Mouse (Mus musculus): ENCODE measurements around the gene Gm10382.
A peak's percentile ranks its signal among the peaks of the same experiment; 100 is the strongest.

The Gm10382 gene

DNA sequence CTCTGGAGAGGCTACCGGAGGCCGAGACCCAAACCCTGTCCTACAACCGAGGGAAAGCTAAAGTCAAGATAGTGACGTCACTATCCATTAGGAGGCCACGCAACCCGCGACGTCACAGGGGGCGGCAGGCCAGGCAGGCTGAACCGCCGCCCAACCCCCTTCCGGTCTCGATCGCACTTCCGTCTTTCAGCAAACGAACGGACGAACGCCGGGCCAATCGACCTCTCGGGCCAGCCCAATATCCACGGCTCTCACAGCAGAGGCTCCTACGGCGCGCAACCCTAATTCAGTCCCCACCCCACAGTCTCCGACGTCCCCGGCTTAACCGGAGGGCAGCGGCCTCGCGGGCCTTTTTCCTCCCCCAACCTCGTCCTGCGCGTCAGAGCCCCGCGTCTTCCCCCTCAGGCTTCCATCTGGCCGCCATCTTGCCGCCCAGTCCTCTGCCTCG, at the start of gene Gm10382:
Gm10382 (plus strand) TSS at position 192 of the 448 bp plus-strand sequence.
- peak; percentile 68 to 76 for DNase-seq (ENCODE audit: low spot score in 2 of 2)

DNA sequence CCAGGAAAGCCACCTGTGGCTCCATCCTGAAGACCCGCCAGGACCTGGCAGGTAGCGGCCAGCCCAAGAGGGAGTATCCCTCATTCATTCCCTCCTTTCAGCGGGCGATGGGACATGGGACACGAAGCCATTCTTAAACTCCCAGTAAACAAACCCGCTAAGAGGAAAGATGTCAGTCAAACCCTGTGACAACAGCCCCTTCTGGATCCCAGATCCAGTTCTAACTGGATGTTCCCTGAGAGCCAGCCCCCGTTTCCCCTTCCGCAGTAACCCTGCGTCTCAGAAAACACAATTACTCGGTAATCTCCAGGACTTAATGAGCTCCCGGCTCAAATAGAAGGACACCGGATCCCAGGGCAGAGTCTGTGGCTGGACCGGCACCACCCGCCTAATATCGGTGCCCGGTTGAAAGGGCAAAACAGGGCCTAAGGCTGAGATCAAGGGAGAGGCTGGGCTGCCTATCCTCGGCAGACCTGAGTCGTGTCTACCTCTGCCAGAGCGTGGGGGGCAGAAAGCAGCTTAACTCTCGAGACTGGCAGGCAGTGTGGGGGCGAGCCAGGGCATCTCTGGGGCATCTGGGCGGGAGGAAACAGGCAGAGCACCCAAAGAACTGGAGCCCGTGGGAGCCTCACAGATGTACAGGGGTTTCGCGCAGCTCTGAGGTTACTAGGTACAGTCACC, 49.1 kb upstream of the Gm10382 start:
- peak in 1 of 2 experiments; percentile 31 for DNase-seq (ENCODE audit: low spot score in 2 of 2)

DNA sequence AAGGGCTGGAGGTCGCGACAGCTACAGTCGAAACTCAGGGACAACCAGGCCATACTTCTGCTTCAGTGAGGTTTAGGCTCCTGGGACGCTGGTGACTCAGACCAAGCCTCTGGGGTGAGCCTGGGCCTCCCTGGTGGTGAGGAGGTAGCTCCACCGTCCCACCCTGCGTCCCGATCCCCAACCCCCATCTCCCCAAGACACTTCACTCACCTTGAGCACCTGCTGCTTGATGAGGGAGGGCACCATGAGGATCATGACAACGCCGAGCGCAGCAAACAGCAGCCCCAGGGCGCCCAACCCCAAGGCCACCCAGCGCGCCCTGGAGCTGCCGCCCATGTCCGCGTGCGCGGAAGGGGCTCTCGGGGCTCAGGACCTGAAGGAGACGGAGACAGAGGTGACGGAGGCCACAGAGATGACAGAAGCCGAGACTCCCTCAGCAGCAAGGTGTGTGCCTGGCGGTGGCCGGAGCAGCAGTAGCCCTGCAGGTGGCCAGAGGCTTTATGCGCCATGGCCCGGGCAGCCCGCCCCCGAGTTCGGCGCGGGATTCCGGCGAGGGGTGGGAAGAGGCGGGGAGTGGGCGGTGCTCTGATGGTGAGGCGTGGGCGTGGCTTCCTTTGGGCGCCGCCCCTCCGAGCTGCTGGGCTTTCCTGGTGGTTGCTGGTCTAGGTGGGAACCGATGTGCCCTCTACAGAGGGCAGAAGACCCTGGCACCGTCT, 48.4 kb upstream of the Gm10382 start, which contains the start of gene Scarb1:
Scarb1 (minus strand) TSS at position 548 of the 716 bp plus-strand sequence.
- DNase-seq (ENCODE audit: low spot score in 2 of 2): peak; percentile 78 to 80

DNA sequence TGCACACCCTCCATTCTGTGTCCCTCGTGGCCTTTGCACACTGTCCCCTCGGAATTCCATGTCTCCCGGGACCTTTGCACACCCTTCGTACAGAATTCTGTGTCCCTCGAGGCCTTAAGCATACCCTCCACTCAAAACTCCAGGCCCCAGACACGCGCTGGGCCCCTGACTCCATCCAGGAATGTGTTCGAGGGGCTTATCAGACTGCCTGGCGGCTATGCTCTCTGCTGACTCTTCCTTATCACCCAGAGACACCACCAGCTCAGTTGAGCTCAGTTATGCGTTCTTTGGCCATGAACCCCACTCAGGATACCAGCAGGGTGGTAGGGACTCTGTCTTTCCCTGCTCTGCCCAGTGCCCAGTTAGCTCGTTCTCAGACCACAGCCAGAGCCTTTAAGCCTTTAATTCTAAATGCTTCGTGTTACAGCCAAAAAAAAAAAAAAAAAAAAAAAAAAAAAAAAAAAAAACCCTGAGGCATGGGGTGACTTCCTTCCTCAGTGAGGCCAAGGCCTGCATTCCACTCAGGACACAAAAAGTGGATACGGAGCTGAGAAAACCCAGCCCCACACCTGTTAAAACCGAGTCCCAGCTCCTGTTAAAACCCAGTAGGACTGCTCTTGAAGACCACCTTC, 47.5 kb upstream of the Gm10382 start:
- no peak for DNase-seq (ENCODE audit: low spot score in 2 of 2)

DNA sequence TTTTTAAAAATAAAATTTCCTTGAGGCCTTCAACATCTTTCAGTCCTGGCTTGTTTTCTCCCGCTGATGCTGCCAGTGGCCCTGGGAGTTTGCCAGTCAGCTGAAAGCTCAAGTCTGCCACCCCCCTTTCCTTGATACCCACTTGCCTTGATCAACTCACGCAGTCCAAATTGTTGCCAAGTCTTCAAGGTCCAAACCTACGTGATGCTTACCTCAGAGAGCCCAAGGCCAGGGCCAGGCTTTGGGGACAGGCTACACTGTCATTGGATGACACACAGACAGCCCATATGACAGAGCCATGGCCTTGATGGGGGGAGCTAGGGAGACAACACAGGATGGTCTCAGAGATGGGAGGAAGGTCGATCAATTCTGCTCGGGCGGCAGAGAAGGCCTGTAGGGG, 44.8 kb upstream of the Gm10382 start:
- DNase-seq (ENCODE audit: low spot score in 2 of 2): no peak

DNA sequence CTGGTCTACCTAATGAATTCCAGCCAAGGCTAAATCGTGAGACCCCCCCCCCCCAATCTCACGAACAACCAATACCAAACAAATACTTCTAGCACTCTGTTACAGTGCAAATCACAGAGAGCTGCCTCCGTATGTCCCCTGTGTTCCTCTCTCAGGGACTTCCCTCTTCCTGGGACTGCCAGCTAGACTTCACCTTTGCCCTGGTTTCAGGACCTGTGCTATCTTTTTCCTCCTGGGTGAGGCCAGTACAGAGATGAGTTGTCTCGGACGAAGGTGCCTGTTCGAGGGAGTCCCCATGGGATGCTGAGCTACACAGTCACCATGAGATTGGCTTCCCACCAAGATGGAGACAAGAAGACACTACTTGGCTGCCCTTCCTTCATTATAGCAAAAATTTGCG, 41.1 kb upstream of the Gm10382 start:
- no peak for DNase-seq (ENCODE audit: low spot score in 2 of 2)

DNA sequence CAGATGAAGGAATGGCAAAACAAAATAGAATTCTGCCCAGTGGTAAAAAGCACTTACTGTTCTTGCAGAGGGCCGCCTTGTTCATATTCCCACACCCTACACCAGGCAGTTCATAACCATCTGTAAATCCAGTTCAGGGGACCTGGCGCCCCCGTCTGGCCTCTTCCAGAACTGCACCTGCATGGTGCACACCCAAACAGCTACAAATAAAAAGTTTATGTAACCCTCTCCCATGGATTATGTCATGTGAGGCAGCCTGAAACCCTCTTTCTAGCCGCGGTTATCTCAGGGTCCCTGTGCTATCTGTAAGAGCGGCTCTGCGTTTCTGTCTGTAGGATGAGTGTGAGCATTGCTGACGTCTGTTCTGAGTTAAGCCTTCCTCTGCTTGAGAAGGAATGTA, 40.6 kb upstream of the Gm10382 start:
- no peak for DNase-seq (ENCODE audit: low spot score in 2 of 2)

DNA sequence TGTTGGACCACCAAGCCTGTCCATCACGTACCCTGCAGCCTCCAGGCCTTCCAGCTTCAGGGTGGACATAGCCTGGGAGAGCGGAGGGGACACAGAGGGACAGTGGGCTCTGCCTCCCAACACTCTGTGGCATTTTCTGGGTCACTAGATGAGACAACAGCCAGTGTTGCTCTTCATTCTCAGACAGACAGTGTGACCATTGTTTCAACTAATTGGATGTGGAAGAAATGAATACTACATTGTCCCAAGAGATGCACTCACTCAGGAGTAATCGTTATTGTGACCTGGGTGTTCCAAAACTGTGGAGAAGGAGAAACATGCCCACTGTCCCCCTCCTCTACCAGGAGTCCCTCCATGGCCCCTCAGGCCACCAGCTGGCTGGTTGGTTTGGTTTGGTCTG, 39.7 kb upstream of the Gm10382 start:
- DNase-seq (ENCODE audit: low spot score in 2 of 2): no peak

DNA sequence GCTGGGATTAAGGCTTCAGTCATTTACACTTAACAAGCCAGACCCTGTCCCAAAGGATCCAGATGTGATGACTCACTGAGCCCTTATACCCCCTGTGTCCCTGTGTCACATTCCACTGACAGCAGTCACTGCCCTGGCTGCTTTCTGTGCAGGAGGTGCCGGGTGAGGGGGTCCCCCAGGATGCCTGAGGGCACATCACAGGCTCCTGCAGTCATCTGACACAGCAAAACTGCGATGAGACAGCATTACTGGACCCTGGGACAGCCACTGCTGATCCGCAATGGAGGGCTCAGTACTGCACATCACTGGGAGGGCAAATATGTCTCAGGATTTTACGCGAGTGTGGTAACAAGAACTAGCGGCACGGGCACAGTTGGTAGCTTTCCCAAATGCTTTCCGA, 38.1 kb upstream of the Gm10382 start:
- DNase-seq (ENCODE audit: low spot score in 2 of 2): no peak

DNA sequence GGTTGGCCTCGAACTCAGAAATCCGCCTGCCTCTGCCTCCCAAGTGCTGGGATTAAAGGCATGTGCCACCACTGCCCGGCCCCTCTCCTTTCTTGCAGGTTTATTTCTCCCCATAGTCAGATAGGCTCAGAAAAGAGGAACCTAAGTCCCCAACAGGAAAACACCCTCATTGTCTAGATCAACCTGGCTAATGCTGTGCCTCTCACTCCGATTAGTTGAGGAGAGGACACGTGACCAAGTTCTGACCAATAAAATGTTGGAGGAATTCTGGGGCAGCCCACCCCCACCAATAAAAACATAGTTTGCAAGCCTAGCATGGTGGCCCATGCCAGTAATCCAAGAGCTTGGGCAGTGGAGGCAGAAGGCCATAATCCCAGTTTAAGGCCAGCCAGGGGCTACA, 37.2 kb upstream of the Gm10382 start:
- no peak for DNase-seq (ENCODE audit: low spot score in 2 of 2)

DNA sequence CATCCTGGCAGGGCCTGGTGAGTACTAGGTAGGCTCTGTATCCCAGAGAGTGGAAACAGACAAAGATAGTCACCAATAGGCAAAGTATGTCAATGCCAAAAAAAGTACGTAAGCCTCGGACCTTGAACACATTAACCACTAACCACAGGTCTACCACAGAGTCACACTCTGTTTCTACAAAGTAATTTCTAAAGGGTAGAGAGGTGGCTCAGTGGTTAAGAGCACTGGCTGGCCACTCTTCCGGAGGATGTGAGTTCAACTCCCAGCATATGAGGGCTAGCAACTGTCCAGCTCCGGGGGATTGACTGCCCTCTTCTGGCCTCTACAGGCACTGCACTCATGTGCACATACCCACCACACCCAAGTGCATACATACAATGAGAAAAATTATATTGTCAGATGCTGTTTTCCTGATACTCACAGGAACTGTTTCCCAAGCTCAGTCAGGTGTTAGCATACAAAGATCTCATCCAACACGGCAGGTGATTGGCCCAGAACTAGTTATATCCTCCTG, 36.3 kb upstream of the Gm10382 start:
- no peak for DNase-seq (ENCODE audit: low spot score in 2 of 2)

DNA sequence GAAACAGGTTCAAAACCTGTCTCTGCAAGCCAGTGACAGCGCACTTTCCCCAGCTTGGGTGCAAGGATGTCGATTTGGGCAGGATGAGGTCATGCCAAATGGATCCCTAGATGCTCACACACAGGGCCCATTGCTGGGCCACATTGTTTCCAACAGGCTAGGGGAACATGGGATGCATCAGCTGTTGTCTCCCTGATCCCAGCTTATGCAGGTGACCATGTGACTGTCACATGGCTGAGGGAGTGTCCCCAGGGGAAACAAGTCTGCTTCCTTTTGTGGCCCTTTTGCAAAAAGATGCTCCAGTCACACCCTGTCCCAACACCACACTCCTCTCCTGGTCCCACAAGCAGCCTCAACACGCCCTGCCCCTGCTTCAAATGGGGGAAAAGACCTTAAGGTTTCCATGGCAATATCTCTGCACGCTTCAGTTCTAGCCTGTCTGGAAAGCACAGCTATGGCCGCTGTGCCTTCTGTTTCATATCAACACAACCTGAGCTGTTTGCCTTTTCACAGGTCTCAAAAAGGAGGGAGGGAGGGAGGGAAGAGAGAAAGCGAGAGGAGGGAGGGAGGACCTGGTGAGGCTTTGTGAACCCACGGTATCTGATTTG, 34.1 kb upstream of the Gm10382 start:
- DNase-seq (ENCODE audit: low spot score in 2 of 2): no peak

DNA sequence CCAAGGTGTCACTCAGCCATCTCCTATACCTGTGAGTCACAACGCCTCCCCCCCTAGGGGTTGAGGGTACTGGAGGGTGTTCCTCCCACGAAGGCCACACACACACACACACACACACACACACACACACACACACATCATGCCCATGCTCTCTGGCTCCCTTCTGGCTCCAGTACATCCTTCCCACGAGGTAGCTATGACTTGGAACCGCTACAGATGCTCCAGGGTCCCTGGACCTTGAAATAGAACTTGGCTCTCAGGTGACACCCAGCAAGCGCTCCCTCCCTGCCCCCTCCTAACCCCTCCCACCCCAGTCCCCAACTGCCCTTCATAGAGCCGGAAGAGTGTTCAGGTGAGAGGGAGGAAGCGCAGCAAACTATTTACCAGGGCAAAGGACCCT, 33.5 kb upstream of the Gm10382 start:
- no peak for DNase-seq (ENCODE audit: low spot score in 2 of 2)

DNA sequence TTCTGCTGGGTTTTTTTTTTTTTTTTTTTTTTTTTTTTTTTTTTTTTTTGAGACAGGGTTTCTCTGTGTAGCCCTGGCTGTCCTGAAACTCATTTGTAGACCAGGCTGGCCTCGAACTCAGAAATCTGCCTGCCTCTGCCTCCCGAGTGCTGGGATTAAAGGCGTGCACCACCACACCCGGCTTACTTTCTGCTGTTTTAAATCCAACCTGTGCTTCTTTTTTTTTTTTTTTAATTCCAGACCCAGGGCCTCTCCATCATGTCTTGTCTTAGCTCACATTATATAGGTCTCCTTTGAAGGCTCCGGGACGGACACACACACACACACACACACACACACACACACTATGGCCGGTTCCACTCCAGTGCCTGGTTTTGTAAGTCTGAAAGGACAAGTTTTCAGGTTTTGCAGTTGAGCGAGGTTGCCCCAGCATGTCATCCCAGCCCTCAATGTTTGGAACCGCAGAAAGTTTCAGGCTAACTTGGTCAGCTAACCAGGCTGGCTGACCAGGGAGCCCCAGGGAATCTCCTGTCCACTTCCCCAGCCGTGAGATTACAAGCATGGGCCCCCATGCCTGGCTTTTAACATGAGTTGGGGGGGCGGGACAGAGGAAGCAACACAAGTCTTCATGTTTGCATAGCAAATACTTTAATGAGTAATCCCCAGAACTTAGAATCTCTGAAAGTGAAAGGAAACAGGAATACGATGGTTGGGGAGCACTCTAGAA, 31.4 kb upstream of the Gm10382 start:
- no peak for DNase-seq (ENCODE audit: low spot score in 2 of 2)

DNA sequence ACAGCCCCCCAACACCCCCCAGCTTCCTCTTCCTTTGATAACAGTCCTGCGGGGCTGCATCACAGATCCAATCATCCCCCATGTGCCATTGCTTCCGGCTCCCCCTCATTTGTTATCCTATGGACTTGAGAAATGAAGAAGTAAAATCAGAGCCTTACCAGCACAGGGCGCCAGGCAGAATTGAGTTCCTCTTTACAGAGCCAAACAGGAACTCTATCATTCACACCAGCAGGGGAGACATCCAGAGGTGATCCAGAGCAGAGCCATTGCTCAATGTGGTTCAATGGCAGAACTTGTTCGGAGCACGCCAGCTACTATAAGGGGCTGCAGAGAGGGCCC, 30.9 kb upstream of the Gm10382 start:
- no peak for DNase-seq (ENCODE audit: low spot score in 2 of 2)

DNA sequence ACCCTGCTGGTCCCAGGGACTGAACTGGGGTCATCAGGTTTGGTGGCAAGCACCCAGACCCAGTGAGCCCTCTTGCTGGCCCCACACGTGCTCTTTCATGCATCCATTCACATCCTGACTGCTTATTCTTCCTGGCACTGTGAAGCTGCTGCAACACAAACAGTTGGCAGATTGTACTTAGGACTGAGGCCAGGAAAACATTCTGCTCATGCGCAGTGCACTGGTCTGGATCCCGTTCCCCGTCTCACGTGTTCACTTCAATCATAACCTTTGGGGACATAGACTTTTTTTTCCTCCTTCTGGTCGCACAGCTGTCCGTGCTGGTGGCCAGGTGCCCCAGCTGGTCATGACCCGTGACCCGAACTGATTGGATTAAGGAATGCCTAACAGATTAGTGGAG, 28.6 kb upstream of the Gm10382 start:
- no peak for DNase-seq (ENCODE audit: low spot score in 2 of 2)

DNA sequence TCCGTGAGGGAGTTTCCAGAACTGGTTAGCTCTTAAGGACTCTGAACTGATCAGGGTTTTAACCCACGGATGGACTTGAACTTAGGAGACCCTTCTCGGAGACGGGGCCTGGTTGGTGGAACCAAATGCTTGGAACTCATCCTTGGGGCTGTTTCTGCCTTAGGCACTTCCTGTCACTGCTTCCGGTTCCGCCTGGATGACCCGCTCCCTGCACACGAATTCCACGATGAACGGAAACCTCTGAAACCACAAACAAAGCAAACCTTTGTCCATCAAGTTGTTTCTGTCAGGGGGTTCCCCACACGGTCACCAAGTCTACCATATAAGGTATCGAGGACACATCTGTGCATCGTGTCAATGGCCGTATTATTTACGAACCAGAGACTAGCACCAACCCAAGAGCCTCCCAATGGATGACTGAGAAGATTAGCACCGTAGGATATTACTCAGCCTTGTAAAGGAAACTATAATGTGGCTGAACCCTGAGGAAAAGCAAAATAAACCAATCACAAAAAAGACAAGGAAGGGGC, 28.1 kb upstream of the Gm10382 start:
- DNase-seq (ENCODE audit: low spot score in 2 of 2): no peak

DNA sequence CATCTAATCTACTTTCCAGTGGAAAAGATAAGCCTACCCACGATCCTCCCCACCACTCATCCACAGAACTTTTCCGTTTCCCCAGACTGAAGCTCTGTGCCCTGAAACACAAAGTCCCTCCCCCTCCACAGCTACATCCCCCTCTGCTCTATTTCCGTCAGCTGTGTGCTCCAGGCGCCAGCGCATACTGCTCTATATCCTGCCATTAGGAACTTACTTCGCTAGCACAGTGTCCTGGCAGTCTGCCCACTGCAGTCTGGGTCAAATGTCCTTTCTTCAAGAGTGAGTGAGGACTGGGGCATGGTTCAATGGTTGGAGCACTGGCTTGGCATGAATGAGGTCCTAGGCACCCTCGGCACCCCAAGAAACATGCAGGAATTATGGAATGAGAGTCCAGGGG, 25.2 kb upstream of the Gm10382 start:
- DNase-seq (ENCODE audit: low spot score in 2 of 2): no peak

DNA sequence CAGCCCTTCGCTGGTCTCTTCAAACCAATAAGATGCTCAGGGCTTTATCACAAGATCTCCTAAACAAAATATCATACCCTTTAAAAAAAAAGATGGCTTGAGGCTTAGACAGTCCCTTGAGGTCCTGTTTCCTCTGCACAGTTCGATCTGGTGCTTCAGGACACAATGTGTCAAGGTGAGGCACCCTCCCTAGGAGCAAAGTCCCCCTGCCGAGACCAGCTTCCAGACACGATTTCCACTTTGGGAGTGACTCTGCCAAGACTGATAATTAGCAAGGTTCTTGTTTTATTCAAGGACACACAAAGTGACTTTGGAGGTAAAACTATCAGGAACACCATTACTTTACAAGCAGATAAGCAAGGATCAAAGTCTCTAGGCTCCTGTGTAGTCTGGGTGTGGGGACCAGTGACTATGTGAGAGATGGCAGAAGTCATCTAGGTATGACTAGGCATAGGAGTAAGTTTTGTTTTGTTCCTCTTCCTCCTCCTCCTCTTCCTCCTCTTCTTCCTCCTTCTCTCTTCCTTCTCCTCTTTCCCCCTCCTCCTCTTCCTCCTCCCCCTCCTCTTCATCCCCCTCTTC, 24.2 kb upstream of the Gm10382 start:
- no peak for DNase-seq (ENCODE audit: low spot score in 2 of 2)

DNA sequence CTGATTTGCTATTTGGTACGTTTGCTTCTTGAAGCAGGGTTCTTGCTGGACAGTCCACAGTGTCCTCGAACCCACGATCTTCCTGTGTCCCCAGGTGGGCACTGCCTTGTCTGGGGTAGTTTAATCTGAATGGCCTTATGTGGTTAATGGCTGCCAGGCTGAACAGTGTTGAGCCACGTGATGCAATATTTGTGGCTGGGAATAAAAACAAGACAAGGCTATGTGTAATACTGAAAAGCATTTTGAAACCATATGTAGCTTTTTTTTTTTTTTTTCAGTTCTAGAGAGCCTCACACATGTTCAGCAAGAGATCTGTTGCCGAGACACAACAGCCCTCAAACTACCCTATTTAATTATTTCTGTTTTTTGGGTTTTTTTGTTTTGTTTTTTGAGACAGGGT, 21.0 kb upstream of the Gm10382 start:
- no peak for DNase-seq (ENCODE audit: low spot score in 2 of 2)

DNA sequence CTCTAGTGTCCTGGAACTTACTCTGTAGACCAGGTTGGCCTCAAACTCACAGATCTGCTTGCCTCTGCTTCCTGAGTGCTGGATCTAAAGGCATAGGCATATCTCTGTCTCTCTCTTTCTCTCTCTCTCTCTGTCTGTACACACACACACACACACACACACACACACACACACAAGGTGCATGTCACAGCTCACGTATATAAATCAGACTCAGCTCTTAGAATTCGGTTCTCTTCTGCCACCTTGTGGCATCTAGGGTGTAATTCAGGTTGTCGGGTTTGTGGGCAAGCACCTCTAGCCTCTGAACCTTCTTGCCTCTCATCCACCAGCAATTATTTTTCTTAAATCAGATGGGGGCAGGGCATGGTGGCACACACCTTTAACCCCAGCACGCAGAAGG, 20.6 kb upstream of the Gm10382 start:
- DNase-seq (ENCODE audit: low spot score in 2 of 2): peak; percentile 45 to 57

All from right cerebral cortex, postnatal 36 days (tissue).